Mouse (Mus musculus) heart, embryonic 16.5 days (tissue): ENCODE data around the gene Laptm5. TPM values are rescaled to one million over a fixed set of nuclear protein-coding genes. Genes with fewer than 3 reads are reported as not detected.

Source experiments
- ATAC-seq: fragments of 200-750 bp; cut with Nextera tagmentation; replicated peaks from 2 replicates; pipeline ENCODE4 v1.8.0; 2017; ENCODE audit warnings: moderate number of reproducible peaks; ENCODE audit not compliant: insufficient read depth, low FRiP score; ENCODE audit errors: extremely low read depth
- H3K27ac ChIP-seq: fragments of 300-500 bp; sonication (generic); 2 replicates; pipeline ENCODE4 v1.5.1; 2014; ENCODE audit warnings: mild to moderate bottlenecking, low read length, control low read depth, moderate library complexity
- H3K27me3 ChIP-seq: fragments of 300-500 bp; sonication (generic); 2 replicates; pipeline ENCODE4 v1.6.1; 2014; ENCODE audit warnings: low read length, mixed read lengths; ENCODE audit not compliant: control insufficient read depth, insufficient read depth
- H3K36me3 ChIP-seq: fragments of 300-500 bp; sonication (generic); 2 replicates; pipeline ENCODE4 v1.6.1; 2014; ENCODE audit not compliant: control insufficient read depth, insufficient read depth
- H3K4me1 ChIP-seq: fragments of 300-500 bp; sonication (generic); 2 replicates; pipeline ENCODE4 v1.6.1; 2014; ENCODE audit warnings: low read length, mixed read lengths; ENCODE audit not compliant: control insufficient read depth, insufficient read depth
- H3K4me2 ChIP-seq: fragments of 300-500 bp; sonication (generic); 2 replicates; pipeline ENCODE4 v1.6.1; 2014; ENCODE audit warnings: low read depth, mild to moderate bottlenecking, control low read depth, low read length
- H3K4me3 ChIP-seq: fragments of 300-500 bp; sonication (generic); 2 replicates; pipeline ENCODE4 v1.5.1; 2014; ENCODE audit warnings: mild to moderate bottlenecking, control low read depth, low read length
- H3K9ac ChIP-seq: fragments of 300-500 bp; sonication (generic); 2 replicates; pipeline ENCODE4 v1.6.1; 2014; ENCODE audit warnings: low read length, control low read depth
- H3K9me3 ChIP-seq: fragments of 300-500 bp; sonication (generic); replicated peaks from 2 replicates; pipeline ENCODE4 v1.6.1; 2016; ENCODE audit warnings: low read length; ENCODE audit not compliant: control insufficient read depth
- WGBS: fragments of 180-500 bp; shearing (Covaris S2); extraction: QIAGEN DNeasy Blood & Tissue Kit; methylation state at CpG from one replicate; pipeline ENCODE4 v1.1.7; 2014; 5-methylcytosine and 5-hydroxymethylcytosine counted together
- polyA plus RNA-seq: library from polyadenylated mRNA; unstranded; fragments of >200 nt; fragmentation: Nextera tagmentation; extraction: Ambion mirVana; gene quantifications from 2 replicates; pipeline ENCODE4 v1.2.1, GENCODE M21; 2015

Laptm5 gene
- polyA plus RNA-seq, 1 experiment from 2014 or later = 61.2 TPM

DNA sequence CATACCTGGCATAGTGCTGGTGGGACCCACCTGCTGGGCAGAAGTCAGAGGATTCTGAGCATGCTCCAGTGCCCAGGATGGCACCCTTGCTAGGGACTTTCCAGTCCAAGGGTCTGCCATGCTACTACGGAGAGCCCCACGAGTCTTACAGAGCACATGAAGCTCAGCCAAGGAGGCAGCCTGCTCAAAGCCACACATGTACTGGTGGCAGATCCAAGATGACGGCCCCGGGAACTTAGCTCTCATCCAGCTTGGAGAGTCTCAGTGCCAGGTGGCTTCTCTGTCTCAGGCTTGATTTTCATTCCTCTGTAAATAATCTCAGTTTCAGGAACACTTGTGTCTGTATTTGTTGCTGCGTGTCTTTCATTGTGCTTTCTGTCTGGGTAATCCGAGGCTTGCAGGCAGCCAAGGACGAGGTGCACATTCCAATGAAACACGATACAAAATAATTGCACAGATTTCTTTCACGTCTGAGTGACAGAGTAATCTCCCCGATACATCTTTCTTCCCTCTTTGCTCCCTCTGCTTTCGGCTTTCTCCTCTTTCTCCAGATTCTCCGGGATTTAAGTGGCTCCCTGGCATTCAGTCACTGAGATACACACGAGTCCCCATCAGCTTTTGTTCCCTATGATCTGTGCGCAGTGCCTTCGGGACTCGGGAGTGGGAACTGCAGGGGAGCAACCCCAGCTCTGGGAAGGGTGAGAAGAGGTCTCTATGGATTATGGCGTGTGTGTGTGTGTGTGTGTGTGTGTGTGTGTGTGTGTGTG, 71.7 kb downstream of the Laptm5 start:
- H3K4me1 ChIP-seq = no peaks in the 10 kb centered on the region
- peaks cover 4% of the 10 kb centered on the region; the same call in 1 of the 2 replicates for H3K27me3 ChIP-seq
- H3K36me3 ChIP-seq = no peaks in the 10 kb centered on the region
- no peak overlapping the region for H3K9ac ChIP-seq
- no peak overlapping the region for H3K4me2 ChIP-seq
- no peaks in the 10 kb centered on the region for H3K9me3 ChIP-seq
- H3K4me3 ChIP-seq = no peak overlapping the region
- ATAC-seq = no peak
- 63% methylated on average over 17 of the region's 17 CpGs for WGBS
- no peak overlapping the region for H3K27ac ChIP-seq

Other genes with a start within 250 kb of the Laptm5 start
- gene Pum1, start 249.8 kb upstream of the Laptm5 start, polyA plus RNA-seq = 52.7 and 54.3 TPM in 2 replicates
- 19.9 and 21.3 TPM in 2 replicates for gene Sdc3, start 120.6 kb upstream of the Laptm5 start, polyA plus RNA-seq
- gene Matn1, start 31.3 kb downstream of the Laptm5 start, polyA plus RNA-seq = 0.47 and 1.2 TPM in 2 replicates